Mouse (Mus musculus) neural tube, embryonic 11.5 days (tissue): ENCODE data around the gene Lemd1. TPM values are rescaled to one million over a fixed set of nuclear protein-coding genes. Genes with fewer than 3 reads are reported as not detected.

Experiments used
- ATAC-seq: fragments of 200-750 bp; cut with Nextera tagmentation; 2 replicates; pipeline ENCODE4 v1.8.0; 2017; ENCODE audit warnings: moderate number of reproducible peaks, mild to moderate bottlenecking, moderate TSS enrichment, moderate library complexity; ENCODE audit not compliant: insufficient read depth, low FRiP score, low TSS enrichment
- DNase-seq: peaks from one replicate; pipeline ENCODE4 v3.0.0-alpha.2; 2015; ENCODE audit warnings: low spot score
- H3K27ac ChIP-seq: fragments of 300-500 bp; sonication (generic); 2 replicates; pipeline ENCODE4 v1.5.1; 2014; ENCODE audit warnings: low read depth, mild to moderate bottlenecking, low read length
- H3K27me3 ChIP-seq: fragments of 300-500 bp; sonication (generic); 2 replicates; pipeline ENCODE4 v1.6.1; 2014; ENCODE audit warnings: mild to moderate bottlenecking, low read length, mixed read lengths; ENCODE audit not compliant: control insufficient read depth, insufficient read depth
- H3K36me3 ChIP-seq: fragments of 300-500 bp; sonication (generic); 2 replicates; pipeline ENCODE4 v1.6.1; 2014; ENCODE audit warnings: mild to moderate bottlenecking, low read length, moderate library complexity, mixed read lengths; ENCODE audit not compliant: control insufficient read depth, insufficient read depth
- H3K4me1 ChIP-seq: fragments of 300-500 bp; sonication (generic); 2 replicates; pipeline ENCODE4 v1.6.1; 2014; ENCODE audit warnings: low read length, mixed read lengths; ENCODE audit not compliant: control insufficient read depth, insufficient read depth
- H3K4me2 ChIP-seq: fragments of 300-500 bp; sonication (generic); 2 replicates; pipeline ENCODE4 v1.6.1; 2014; ENCODE audit warnings: low read depth, mild to moderate bottlenecking, moderate library complexity
- H3K4me3 ChIP-seq: fragments of 300-500 bp; sonication (generic); 2 replicates; pipeline ENCODE4 v1.5.1; 2014; ENCODE audit warnings: low read depth, low read length
- H3K9ac ChIP-seq: fragments of 300-500 bp; sonication (generic); 2 replicates; pipeline ENCODE4 v1.6.1; 2014; ENCODE audit warnings: mild to moderate bottlenecking, low read length
- H3K9me3 ChIP-seq: fragments of 300-500 bp; sonication (generic); 2 replicates; pipeline ENCODE4 v1.6.1; 2016; ENCODE audit warnings: low read length; ENCODE audit not compliant: control insufficient read depth
- WGBS: fragments of 180-500 bp; shearing (Covaris S2); extraction: QIAGEN DNeasy Blood & Tissue Kit; methylation state at CpG from one replicate; pipeline ENCODE4 v1.1.7; 2014; 5-methylcytosine and 5-hydroxymethylcytosine counted together
- polyA plus RNA-seq: library from polyadenylated mRNA; unstranded; fragments of >200 nt; fragmentation: Nextera tagmentation; extraction: Ambion mirVana; gene quantifications from 2 replicates; pipeline ENCODE4 v1.2.1, GENCODE M21; 2014

Lemd1 gene
- polyA plus RNA-seq, 1 experiment from 2014 or later: 6.8 TPM

GRCm38 (mm10) chr1:132186303-132186702, 4.9 kb upstream of the Lemd1 start:
- no peak for ATAC-seq

GRCm38 (mm10) chr1:132188442-132189066, 2.7 kb upstream of the Lemd1 start:
- Histone ChIP-seq H3K27ac (no peak overlapping the region), H3K9ac (no peak overlapping the region), H3K9me3 (no peaks in the 10 kb centered on the region), H3K4me3 (no peak overlapping the region), H3K36me3 (no peaks in the 10 kb centered on the region), H3K27me3 (peaks cover 12% of the 10 kb centered on the region; the same call in 1 of the 2 replicates), H3K4me2 (no peak overlapping the region), H3K4me1 (peaks cover 8% of the 10 kb centered on the region)
- ATAC-seq: no peak
- 49% methylated on average over 9 of the region's 9 CpGs for WGBS
- DNase-seq: peak; percentile 12

More at GRCm38 (mm10) chr1:132186303-132186702, 4.9 kb upstream of the Lemd1 start:
- 87% methylated on average over 4 of the region's 4 CpGs for WGBS
- no peak overlapping the region for H3K9ac ChIP-seq
- H3K4me3 ChIP-seq: no peak overlapping the region
- H3K4me2 ChIP-seq: no peak overlapping the region
- H3K27ac ChIP-seq: no peak overlapping the region
- H3K9me3 ChIP-seq: no peaks in the 10 kb centered on the region
- H3K36me3 ChIP-seq: no peaks in the 10 kb centered on the region
- H3K4me1 ChIP-seq: no peaks in the 10 kb centered on the region
- DNase-seq: no peak
- H3K27me3 ChIP-seq: peaks cover 9% of the 10 kb centered on the region; the same call in 1 of the 2 replicates

GRCm38 (mm10) chr1:132189231-132189630, 2.0 kb upstream of the Lemd1 start:
- Histone ChIP-seq H3K4me2 (no peak overlapping the region), H3K4me1 (peaks cover 13% of the 10 kb centered on the region), H3K36me3 (no peaks in the 10 kb centered on the region), H3K9me3 (no peaks in the 10 kb centered on the region), H3K9ac (no peak overlapping the region), H3K27me3 (peaks cover 12% of the 10 kb centered on the region; the same call in 1 of the 2 replicates), H3K27ac (no peak overlapping the region; the same call in 1 of the 2 replicates), H3K4me3 (no peak overlapping the region)
- DNase-seq: no peak
- no peak for ATAC-seq
- WGBS: 51% methylated on average over 4 of the region's 4 CpGs

GRCm38 (mm10) chr1:132190040-132190513, 1.2 kb upstream of the Lemd1 start:
- ATAC-seq: peak; percentile 83
- no peaks in the 10 kb centered on the region for H3K36me3 ChIP-seq
- WGBS: under 1% methylated on average over 50 of the region's 50 CpGs
- H3K4me2 ChIP-seq: peak overlapping the region; percentile 64
- no peaks in the 10 kb centered on the region for H3K9me3 ChIP-seq
- H3K4me3 ChIP-seq: peak overlapping the region; percentile 53
- H3K4me1 ChIP-seq: peaks cover 17% of the 10 kb centered on the region
- H3K27me3 ChIP-seq: peaks cover 12% of the 10 kb centered on the region; the same call in 1 of the 2 replicates
- DNase-seq: peak; percentile 88
- H3K9ac ChIP-seq: peak overlapping the region; percentile 97
- peak overlapping the region; percentile 97 for H3K27ac ChIP-seq

GRCm38 (mm10) chr1:132190621-132191092, 574 bp upstream of the Lemd1 start:
- Histone ChIP-seq H3K27me3 (peaks cover 12% of the 10 kb centered on the region; the same call in 1 of the 2 replicates), H3K4me1 (peaks cover 21% of the 10 kb centered on the region), H3K36me3 (no peaks in the 10 kb centered on the region), H3K9me3 (no peaks in the 10 kb centered on the region), H3K4me2 (peak overlapping the region; percentile 64), H3K9ac (peak overlapping the region; percentile 97), H3K27ac (peak overlapping the region; percentile 97), H3K4me3 (peak overlapping the region; percentile 53)
- DNase-seq (peak; percentile 67), ATAC-seq (peak; percentile 35)
- WGBS: under 1% methylated on average over 55 of the region's 62 CpGs

DNA sequence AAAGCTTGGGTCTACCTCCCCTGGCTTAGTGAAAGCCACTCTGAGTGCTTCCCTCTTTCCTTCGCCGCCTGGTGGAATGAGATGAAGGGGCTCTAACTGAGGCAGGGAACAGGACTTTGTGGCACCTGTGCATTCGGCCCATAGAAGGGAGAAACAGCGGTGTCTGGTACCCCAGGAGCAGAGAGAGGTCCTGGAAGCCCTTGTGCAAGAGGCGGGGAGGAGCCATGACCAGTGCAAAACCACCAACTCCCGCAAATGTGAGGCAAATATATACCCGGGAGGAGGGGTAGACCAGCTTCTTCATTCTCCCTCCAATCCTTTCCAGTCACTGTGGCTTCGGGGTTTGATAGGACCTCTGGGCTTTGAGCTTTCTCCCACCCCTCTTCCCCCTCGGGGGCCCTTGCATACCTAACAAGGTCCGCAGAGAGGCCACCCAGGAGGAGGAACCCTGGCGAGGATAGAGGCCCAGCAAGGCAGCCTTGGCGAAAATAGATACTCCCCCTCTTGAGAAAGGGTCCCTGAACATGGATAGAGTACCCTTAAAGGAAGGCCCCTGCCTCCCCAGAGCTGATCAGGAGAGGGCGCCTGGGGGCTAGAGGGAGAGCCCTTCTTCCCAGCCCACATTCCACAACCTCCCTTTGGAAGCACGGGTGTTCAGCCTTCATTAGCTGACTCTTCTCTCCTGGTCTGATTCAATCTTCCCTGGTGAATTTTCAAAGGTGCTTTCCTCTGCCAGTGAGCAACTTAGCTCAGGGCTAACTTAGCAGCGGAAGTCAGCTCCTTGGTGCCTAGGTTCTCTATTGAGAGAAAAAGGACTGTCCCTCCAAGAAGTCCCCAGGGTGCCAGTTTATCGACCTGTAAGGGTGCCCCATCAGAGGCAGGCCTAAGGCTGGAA, 802 bp downstream of the Lemd1 start:
- Histone ChIP-seq H3K4me3 (peak overlapping the region; percentile 53), H3K36me3 (no peaks in the 10 kb centered on the region), H3K27me3 (peaks cover 12% of the 10 kb centered on the region; the same call in 1 of the 2 replicates), H3K4me1 (peaks cover 29% of the 10 kb centered on the region), H3K9ac (peak overlapping the region; percentile 97), H3K27ac (peak overlapping the region; percentile 97), H3K9me3 (no peaks in the 10 kb centered on the region), H3K4me2 (peak overlapping the region; percentile 64)
- ATAC-seq (peak; percentile 15; the same call in 1 of the 2 replicates), DNase-seq (peak; percentile 70)
- 2% methylated on average over 15 of the region's 16 CpGs for WGBS

- no peak overlapping the region for H3K9ac ChIP-seq
- peak overlapping the region; percentile 64 for H3K4me2 ChIP-seq
- H3K27ac ChIP-seq: no peak overlapping the region
- ATAC-seq (no peak), DNase-seq (peak; percentile 8)
- peaks cover 10% of the 10 kb centered on the region; the same call in 1 of the 2 replicates for H3K27me3 ChIP-seq
- H3K4me3 ChIP-seq: no peak overlapping the region
- peaks cover 34% of the 10 kb centered on the region for H3K4me1 ChIP-seq
- H3K9me3 ChIP-seq: no peaks in the 10 kb centered on the region
- H3K36me3 ChIP-seq: no peaks in the 10 kb centered on the region
- 62% methylated on average over 3 of the region's 3 CpGs for WGBS
Measured at GRCm38 (mm10) chr1:132193806-132194205, 2.6 kb downstream of the Lemd1 start.

DNA sequence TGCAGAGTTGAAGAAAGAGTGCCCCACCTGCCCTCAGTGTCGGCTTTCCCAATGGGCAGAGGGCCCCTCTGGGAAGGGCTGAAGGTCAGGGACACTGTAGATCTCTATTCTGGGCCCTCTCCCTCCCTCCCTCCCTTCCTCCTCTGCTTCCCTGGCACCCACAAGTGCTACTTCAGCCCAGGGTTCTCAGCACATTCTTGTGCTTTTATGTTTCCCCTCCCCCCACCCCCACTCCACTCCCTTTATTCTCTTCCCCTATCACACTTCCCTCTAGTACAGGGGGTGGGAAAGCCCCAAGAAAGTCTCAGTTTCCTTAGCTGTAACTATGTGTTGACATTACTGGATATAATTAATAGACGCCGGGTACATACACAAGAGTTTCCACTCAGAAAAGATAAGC, 3.4 kb downstream of the Lemd1 start:
- DNase-seq (no peak), ATAC-seq (no peak)
- no peaks in the 10 kb centered on the region for H3K36me3 ChIP-seq
- no peak overlapping the region for H3K27ac ChIP-seq
- peaks cover 5% of the 10 kb centered on the region; the same call in 1 of the 2 replicates for H3K27me3 ChIP-seq
- no peaks in the 10 kb centered on the region for H3K9me3 ChIP-seq
- WGBS: 54% methylated on average over 3 of the region's 3 CpGs
- H3K4me1 ChIP-seq: peaks cover 34% of the 10 kb centered on the region
- H3K4me3 ChIP-seq: no peak overlapping the region
- H3K9ac ChIP-seq: no peak overlapping the region
- H3K4me2 ChIP-seq: no peak overlapping the region
